Mouse (Mus musculus) bone marrow macrophage, adult 2 months (primary cell): ENCODE measurements around the gene Tspan5. TPM values are rescaled to one million over a fixed set of nuclear protein-coding genes. Genes with fewer than 3 reads are reported as not detected.

Experiments used
- H3K27ac ChIP-seq: 2 replicates; pipeline ENCODE4 v1.5.1; 2012; ENCODE audit warnings: low read depth, low read length; ENCODE audit not compliant: insufficient read depth
- H3K4me1 ChIP-seq: 2 replicates; pipeline ENCODE4 v1.6.1; 2012; ENCODE audit warnings: low read length; ENCODE audit not compliant: control insufficient read depth, insufficient read depth
- H3K4me3 ChIP-seq: 2 replicates; pipeline ENCODE4 v1.5.1; 2012; ENCODE audit warnings: mild to moderate bottlenecking, low read length, moderate library complexity; ENCODE audit not compliant: insufficient read depth
- CTCF ChIP-seq: IDR thresholded peaks from 2 replicates; pipeline ENCODE4 v1.5.1; 2012; ENCODE audit warnings: low read depth, mild to moderate bottlenecking, low read length, moderate library complexity
- POLR2A ChIP-seq: IDR thresholded peaks from 2 replicates; pipeline ENCODE4 v1.6.1; 2012; ENCODE audit warnings: mild to moderate bottlenecking, low read depth, low read length, borderline replicate concordance
- polyA plus RNA-seq: library from polyadenylated mRNA; stranded (reverse); fragments of >200 nt; gene quantifications from 2 replicates; pipeline ENCODE4 v1.2.4, GENCODE M21; 2012; ENCODE audit not compliant: missing spikeins, insufficient read depth, insufficient read length

The Tspan5 gene
- polyA plus RNA-seq, 1 experiment = 11.2 TPM

DNA sequence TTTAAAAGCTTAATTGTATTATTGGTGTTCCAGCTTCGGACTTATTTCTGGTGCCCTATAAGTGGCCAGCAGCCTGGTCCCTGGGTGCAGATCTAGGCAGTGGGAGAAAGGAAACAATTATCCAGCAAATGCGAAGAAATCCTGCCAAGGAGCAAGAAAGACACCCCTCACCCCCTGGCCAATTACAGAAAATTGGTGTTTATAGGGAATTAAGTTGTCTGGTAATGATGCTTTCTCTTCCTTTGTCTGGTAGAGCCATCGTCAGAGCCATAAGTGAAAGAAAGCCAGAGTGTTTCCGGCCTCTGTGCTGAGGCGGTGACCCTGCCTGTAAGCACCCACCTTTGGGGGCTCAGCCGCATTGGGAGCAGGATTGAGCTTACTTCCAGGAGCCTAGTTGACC is 59.7 kb downstream of the Tspan5 start:
- Histone ChIP-seq H3K4me1 (no peaks in the 10 kb centered on the region), H3K4me3 (no peak overlapping the region), H3K27ac (no peak overlapping the region)
- TF ChIP-seq CTCF (no peak), POLR2A (no peak)

GRCm38 (mm10) chr3:138802722-138803443 is 60.9 kb downstream of the Tspan5 start:
- H3K4me3 ChIP-seq = no peak overlapping the region
- H3K27ac ChIP-seq = no peak overlapping the region
- H3K4me1 ChIP-seq = no peaks in the 10 kb centered on the region
- TF ChIP-seq POLR2A (no peak), CTCF (no peak)

DNA sequence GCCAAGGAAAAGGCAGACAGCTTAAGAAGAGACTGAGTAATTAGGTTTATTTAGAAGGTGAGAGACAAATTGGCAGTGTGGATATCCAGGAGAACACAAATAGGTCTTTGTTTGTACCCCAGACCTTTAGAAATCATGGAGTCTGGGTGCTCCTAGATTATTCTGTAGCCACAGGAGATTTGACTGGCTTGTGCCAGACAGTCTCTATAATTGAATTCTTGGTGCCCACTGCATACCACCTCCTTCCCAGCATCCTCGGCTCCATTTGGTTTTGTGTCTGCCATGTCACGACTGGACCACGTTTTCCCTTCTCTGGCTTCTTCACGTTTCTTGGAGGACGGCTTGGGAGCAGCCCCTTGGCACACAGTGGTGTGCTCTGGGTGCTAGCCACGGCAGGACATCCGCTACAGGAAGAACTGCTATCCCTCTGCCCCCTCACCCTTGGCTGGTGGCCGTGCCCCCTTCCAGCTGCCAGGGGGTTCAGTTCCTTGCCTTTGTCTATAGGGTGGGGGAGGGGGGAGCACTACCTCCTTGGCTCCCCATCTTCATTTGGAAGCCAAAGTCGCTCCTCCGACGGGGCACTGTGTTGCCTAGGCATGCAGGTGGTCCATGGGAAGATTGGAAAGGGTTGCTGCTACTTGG is 61.6 kb downstream of the Tspan5 start:
- H3K4me3 ChIP-seq = no peak overlapping the region
- TF ChIP-seq POLR2A = no peak
- TF ChIP-seq CTCF = no peak

GRCm38 (mm10) chr3:138804104-138805048 is 62.4 kb downstream of the Tspan5 start:
- Histone ChIP-seq H3K4me1 (no peaks in the 10 kb centered on the region), H3K4me3 (no peak overlapping the region), H3K27ac (no peak overlapping the region)
- TF ChIP-seq CTCF = no peak
- TF ChIP-seq POLR2A = no peak

More for the DNA sequence above, 61.6 kb downstream of the Tspan5 start:
- H3K27ac ChIP-seq = no peak overlapping the region
- no peaks in the 10 kb centered on the region for H3K4me1 ChIP-seq

- Histone ChIP-seq H3K4me3 (no peak overlapping the region), H3K4me1 (no peaks in the 10 kb centered on the region), H3K27ac (no peak overlapping the region)
- TF ChIP-seq POLR2A (no peak), CTCF (no peak)
These were observed 65.8 kb downstream of the Tspan5 start for GRCm38 (mm10) chr3:138807795-138808194.

GRCm38 (mm10) chr3:138809509-138809908 is 67.5 kb downstream of the Tspan5 start:
- Histone ChIP-seq H3K27ac (no peak overlapping the region), H3K4me1 (no peaks in the 10 kb centered on the region), H3K4me3 (no peak overlapping the region)
- no peak for TF ChIP-seq CTCF
- no peak for TF ChIP-seq POLR2A

- Histone ChIP-seq H3K27ac (no peak overlapping the region), H3K4me3 (no peak overlapping the region), H3K4me1 (peaks cover 20% of the 10 kb centered on the region)
- TF ChIP-seq POLR2A (no peak), CTCF (no peak)
These were observed 70.6 kb downstream of the Tspan5 start for GRCm38 (mm10) chr3:138812565-138812964.

- TF ChIP-seq CTCF = no peak
- TF ChIP-seq POLR2A = no peak
These were observed 71.3 kb downstream of the Tspan5 start for GRCm38 (mm10) chr3:138813139-138813810.

DNA sequence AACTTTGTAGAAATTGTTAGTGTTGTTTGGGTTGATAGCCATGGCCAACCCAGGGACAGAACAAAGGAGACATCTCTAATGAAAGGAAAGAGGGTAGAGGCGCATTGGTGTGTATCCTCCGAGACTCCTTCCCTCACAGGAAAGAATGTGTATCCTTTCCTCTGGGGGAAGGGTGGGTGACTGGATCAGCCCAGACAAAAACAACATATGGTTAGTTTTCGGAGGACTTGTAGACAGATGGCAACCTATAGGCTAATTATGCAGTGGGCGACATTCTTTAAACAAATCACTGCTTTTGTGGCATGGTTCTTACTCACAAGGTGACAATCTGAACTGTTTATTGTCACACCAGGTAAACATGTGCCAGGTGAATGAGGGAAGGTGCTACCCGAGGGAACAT is 72.5 kb downstream of the Tspan5 start:
- peaks cover 35% of the 10 kb centered on the region for H3K4me1 ChIP-seq
- TF ChIP-seq POLR2A = no peak
- no peak for TF ChIP-seq CTCF

More at GRCm38 (mm10) chr3:138813139-138813810, 71.3 kb downstream of the Tspan5 start:
- Histone ChIP-seq H3K4me1 (peaks cover 26% of the 10 kb centered on the region), H3K4me3 (no peak overlapping the region), H3K27ac (no peak overlapping the region)

More for the DNA sequence above, 72.5 kb downstream of the Tspan5 start:
- no peak overlapping the region for H3K4me3 ChIP-seq
- no peak overlapping the region for H3K27ac ChIP-seq
